Mouse (Mus musculus): Measurements from ENCODE around the gene Gm10271. TPM values are rescaled to one million over a fixed set of nuclear protein-coding genes. Genes with fewer than 3 reads are reported as not detected.

Gene Gm10271
- total RNA-seq (2015; ENCODE audit: low replicate concordance), result not detected in 2 replicates
- not detected in 2 replicates for total RNA-seq (2017; ENCODE audit: low replicate concordance)

DNA sequence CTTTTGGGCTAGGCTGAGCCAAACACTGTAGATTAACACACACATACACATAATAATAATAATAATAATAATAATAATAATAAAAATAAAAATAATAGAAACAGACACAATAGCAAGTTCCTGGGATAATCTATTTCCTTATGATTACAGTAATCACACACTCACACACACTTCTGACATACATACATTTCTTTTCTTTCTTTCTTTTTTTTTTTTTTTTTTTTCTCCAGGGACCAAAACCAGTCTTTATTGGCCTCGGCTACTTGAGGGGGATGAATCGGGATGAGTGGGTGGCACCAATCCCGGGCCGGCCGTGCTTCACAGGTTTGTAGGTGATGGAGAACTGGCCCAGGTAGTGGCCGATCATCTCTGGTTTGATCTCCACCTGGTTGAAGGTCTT lies at the start of gene Gm10271:
Gene Gm10271 (minus strand): TSS at position 101 of the 400 bp plus-strand sequence.
- ATAC-seq (replicated peaks; ENCODE audit: low FRiP score, poor library complexity, severe bottlenecking), result no peak

DNA sequence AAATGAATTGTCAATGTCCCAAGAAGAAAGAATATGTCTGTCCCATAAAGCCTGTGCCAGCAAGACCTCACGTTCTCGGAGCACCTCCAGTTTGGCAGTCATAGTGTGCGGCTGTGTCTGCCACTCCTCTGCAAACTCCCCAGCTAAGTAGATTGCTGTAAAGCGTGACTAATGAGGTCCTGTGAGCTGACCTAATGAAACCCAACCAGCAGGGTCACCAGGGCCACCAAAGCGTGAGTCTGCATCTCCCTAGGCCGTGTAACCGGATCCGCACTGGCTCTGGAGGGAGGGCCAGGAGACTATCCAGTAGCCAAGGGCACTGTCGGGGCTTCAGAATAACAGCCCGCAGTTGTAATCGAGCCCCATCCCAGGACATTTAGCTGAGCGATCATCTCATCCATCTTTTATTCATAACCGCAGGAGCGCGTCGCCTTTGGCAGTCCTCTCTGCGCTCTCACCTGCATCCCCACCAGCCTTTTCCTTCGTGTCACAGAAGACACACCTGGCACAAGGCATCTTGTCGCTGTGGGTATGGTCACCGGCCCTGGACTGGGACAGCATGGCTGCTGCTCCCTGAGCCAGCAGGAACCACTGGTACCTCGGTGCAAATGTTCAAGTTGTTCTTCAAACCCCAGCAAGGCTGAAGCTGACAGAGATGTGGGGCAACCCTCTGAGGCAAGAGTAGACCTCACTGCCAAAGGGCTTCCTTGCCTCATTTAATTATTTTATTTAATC lies 48.8 kb upstream of the Gm10271 start:
- no peak for ATAC-seq (replicated peaks; ENCODE audit: low FRiP score, poor library complexity, severe bottlenecking)

DNA sequence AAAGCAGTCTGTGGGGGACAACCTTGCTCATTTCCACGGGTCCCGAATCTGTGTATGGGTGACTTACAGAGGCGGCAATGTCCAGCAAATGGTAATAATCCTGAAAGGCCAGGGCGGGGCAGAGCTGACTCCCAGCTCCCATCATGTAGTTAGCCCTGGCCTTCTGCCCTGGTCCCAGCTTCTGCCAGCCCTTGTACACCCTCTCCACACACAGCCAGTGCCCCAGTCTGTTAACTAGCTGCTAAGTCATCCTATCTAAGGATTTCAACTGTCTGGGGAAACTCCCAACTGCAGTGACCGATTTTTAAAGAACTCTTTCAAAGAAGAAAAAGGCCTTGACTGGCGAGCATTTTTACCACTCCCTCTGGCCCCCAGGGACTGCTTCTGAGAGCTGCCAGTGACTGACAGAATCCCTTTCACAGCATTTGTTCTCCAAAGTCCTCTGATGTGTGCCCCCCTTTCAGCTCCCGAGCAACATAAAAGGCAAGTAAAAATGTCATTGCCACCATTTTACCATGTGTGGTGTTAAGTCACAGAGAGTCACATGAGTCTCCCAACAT lies 46.0 kb upstream of the Gm10271 start:
- no peak for ATAC-seq (replicated peaks; ENCODE audit: low FRiP score, poor library complexity, severe bottlenecking)

DNA sequence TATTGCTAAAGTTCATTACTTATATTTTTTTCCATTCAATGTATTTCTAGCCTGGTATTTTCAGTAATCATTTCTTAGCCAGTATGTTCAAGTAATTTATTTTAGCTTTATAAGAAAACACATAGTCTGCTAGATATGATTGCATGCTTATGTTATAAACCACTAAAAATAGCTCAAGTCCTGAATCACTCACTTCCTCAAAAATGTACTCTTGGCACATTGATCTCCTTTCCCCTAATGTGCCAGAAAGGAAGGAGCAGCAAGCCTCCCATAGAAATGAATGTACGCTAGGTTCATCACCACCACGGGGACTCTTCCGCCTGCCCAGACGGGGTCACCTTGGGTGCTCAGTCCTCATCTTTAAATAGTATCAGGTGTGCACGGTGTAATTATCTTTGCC lies 42.2 kb upstream of the Gm10271 start:
- no peak for ATAC-seq (replicated peaks; ENCODE audit: low FRiP score, poor library complexity, severe bottlenecking)

DNA sequence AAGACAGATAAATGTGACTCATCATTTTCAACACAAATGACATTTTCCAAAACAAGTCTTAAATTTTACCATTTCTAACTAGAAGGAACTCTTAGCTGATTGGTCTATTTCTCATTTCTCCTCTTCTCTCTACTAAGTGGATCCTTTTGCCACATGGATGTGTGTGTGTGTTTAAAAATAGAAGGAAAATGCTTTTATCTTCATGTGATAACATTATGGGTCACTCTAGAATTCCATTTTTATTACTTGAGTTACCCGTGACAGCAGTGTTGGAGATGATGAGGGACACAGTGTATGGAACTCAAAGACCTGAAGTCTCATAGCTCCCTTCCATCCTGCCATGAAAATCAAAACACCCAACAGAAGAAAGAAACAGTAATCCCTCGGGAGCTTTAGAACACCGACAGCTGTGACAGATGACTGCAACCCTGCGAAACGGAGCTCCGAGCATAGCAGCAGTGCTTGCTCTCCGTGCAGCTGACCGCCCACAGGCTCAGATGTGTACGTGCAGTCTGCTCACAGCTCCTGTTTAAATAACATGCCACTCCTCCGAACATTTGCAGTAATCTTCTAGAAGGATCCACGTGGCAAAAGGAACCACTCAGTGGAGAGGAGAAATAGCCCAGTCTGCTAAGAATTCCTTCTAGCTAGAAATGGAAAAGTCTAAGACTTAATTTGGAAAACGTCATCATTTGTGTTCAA lies 41.4 kb upstream of the Gm10271 start:
- no peak for ATAC-seq (replicated peaks; ENCODE audit: low FRiP score, poor library complexity, severe bottlenecking)

DNA sequence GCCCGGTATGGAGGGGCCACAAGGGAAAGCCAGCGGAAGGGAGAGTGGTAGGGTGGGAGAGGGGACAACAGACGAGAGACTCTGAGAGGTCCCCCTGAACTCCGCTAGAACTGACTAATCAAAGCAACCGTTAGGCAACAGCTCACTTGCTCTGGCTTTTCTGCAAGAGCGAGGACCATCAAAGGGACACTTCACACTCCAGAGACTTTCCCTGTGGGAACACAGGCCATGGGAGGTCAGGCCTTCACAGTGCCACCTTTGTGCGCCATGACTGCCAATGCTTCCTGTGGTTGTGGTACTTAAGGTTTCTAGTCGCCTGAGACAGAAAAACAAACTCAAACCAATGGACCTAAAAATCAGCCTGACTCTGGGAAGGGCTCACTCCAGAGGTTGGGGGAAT lies 38.6 kb upstream of the Gm10271 start:
- no peak for ATAC-seq (replicated peaks; ENCODE audit: low FRiP score, poor library complexity, severe bottlenecking)

DNA sequence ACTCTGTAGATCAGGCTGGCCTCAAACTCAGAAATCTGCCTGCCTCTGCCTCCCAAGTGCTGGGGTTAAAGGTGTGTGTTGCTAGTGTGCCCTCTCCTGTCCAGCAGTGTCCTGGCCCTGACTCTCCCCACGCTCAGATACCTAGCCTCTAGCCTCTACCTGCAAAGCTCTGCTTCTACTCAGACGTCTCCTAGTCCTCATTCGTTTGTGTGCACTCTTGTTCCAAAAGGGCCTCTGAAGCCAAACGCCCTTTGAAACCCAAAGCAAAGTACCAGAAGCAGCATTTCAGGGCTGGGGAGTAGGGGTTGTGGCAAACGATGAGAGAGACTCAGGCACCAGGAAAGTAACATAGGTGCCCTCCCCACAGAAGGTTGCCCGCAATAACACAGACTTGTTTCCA lies 37.3 kb upstream of the Gm10271 start:
- no peak for ATAC-seq (replicated peaks; ENCODE audit: low FRiP score, poor library complexity, severe bottlenecking)

DNA sequence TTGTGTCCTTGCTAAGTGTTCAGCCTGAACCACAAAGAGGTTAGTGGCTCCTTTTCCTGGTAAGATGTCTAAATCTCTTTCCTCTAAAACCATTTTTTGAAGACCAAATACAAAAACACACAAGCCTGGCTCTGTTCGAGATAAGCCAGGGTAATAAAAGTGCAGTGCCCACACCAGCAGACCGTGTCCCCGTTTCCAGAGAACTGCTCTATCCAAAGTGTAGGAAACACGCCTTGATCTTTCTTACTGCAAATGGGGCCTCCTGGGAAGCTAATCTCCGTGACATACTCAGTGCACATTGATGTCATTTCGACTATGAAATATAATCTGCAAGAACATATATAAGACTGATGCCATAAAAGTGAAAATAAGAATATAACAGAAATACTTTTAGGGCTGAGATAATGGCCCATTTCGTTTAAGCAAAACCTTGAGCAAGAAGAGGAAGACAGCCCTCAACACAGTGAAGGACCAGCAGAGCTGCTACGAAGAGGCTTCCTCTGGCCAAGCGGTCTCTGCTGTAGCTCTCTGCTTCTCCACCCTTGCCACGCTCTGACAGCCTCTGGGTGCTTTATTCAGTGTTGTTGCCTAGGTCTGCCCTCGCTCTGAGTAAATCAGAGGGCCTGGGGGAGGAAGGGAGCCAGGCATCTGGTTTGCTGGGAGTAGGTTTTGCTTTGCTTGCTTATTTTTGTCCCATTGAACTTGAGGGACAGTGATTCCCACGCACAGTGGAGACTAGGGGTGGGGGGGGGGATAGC lies 33.5 kb upstream of the Gm10271 start:
- no peak for ATAC-seq (replicated peaks; ENCODE audit: low FRiP score, poor library complexity, severe bottlenecking)

DNA sequence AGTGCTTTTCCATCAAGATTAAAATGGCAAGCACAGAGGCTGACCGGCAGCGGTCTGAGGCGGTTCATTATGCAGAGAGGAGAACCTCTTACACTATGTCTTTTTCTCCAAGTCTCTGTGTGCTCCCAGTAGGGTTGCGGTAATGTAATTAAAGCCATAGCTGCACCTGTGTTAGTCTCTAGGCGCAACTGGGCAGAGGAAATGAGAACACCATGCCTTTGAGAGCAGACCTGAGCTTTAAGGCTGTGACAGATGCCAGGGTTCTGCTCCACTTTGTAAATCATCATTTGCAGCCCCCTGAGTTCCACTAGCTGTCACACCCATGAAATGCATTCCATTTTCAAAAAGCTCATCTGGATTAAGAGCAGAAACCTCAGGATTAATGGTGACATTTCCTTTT lies 32.3 kb upstream of the Gm10271 start:
- no peak for ATAC-seq (replicated peaks; ENCODE audit: low FRiP score, poor library complexity, severe bottlenecking)

DNA sequence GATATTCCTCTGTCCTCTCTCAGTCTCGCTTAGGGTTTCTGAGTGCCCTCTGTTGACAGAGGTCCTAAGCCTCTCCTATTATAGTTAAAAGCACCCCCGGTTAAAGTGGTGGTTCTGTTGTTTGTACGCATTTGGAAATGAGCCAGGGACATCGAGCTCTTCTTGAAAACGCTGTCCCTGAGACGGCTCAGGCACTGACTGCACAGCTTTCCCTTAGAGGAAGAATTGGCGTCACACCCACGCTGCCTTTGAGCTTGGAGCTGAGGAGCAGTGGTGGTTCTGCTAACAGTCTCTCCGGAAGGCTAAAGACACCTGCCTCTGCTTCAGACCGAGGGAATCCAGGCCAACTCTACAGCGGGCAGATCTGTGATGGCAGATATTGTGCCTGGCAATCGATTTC lies 28.6 kb upstream of the Gm10271 start:
- ATAC-seq (replicated peaks; ENCODE audit: low FRiP score, poor library complexity, severe bottlenecking), result no peak

DNA sequence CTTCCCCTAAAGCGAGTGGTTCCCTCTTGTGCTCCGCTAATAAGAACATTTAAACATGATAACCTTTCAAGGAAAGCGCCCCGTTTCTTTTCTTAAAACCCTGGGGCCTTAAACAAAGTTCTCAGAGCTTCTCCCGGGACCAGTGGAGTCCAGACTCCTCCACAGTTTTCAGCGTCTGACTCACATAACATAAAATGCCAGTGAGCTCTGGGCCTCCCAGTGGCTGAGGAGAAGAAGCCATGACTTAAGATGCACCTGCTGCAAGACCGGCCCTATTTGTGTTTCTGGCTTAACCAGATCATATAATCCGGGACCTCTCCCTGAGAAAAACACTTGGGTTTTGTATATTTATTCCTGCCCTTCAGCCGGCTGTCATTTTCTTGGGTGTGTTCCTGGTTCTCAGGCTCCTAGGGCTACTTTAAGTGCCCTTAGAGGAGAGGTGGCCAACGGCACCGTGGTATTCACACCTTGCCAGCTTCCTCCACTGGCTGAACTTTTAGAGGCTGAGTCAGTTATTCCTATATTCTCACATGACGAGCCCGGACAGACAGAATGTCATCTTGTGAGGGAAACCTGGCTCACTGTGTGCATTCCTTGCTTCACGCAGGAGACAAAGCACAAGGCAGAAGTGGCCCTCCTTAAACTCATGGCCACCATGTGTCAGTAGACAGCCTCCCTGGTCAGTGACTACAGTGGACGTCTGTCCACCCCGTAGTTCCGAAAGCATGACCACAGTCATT lies 26.5 kb upstream of the Gm10271 start:
- ATAC-seq (replicated peaks; ENCODE audit: low FRiP score, poor library complexity, severe bottlenecking), result no peak

DNA sequence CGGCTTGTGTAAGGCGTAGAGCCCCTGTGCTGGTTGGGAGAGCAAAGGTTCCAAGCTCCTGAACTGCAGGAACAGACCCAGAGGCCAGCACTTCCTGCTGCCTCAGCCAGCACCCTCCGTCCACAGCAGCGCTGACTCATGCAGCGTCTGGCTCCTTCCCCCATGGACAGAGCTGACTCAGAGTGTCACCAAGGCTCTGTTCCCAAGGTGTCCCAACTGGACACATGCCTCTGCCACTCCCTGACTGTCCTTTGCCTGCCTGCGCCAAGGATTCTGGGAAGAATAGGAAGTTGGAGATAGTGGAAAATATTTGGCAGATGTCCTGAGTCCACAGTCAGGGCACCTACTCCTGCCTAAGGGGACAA lies 23.8 kb upstream of the Gm10271 start:
- no peak for ATAC-seq (replicated peaks; ENCODE audit: low FRiP score, poor library complexity, severe bottlenecking)

DNA sequence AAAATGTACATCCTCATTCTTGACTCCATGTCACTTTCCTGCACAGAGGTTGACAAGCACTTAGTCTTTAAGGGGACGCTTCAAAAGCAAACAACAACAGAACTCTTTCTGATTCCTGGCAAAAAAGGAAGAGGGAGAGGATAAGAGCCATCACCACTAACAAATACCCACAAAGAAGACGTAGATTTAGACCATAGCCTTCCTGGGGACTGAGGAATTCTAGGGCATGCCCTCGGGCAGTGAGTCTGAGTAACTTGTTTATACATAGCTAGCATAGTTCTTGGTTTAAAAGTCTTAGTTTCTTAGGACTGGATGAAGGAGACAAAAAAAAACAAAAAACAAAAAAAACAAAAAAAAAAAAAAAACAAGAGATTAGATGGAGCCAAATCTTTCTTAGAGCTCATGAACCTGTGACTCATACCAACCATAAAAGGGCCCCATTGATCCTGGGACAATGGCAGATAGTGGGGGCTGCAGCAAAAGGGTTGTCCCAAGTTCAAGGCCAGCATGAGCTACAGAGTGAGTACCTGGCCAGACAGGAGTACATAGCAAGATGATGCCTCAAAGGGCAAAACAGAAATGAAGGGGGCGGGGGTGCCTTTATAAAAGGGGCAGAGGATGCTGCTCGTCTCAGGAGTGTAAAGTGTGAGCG lies 23.3 kb upstream of the Gm10271 start:
- ATAC-seq (replicated peaks; ENCODE audit: low FRiP score, poor library complexity, severe bottlenecking), result no peak

DNA sequence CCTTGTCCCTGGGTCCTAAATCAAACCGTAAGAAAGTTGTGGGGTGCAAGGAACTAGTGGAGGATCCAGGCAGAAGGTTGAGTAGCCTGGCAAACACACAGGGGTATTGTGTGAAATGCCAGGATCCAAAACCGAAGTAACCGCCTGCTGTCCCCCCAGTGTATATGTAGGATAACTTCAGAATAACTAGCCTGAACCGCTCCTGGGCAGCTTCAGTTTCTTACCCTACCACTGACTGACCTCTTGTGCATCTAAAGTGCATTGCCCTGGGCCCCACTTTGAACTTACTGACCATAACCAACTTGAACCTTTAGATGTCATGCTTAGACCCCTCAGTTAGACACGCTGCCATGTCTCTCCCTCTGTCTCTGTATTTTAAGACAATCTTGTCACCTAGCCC lies 22.8 kb upstream of the Gm10271 start:
- ATAC-seq (replicated peaks; ENCODE audit: low FRiP score, poor library complexity, severe bottlenecking), result no peak

DNA sequence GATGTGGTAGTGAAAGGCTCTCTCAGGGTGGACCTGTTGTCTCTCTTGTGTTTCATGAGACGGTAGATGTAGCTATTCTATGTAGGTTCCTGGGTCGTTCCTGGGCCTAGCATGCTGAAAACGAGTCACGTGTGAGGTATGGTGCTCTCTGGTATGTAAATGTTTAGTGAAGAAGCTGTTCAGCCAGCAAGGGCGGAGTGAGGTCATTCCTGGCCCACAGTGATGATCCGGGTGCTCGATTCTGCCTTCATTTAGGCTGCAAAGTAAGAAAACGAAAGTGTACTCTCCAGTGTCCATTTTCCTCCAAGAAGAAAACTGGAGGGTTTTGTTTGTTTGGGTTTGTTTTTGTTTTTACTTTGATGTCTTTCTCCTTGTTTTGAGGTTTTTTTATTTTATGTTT lies 21.6 kb upstream of the Gm10271 start:
- no peak for ATAC-seq (replicated peaks; ENCODE audit: low FRiP score, poor library complexity, severe bottlenecking)

DNA sequence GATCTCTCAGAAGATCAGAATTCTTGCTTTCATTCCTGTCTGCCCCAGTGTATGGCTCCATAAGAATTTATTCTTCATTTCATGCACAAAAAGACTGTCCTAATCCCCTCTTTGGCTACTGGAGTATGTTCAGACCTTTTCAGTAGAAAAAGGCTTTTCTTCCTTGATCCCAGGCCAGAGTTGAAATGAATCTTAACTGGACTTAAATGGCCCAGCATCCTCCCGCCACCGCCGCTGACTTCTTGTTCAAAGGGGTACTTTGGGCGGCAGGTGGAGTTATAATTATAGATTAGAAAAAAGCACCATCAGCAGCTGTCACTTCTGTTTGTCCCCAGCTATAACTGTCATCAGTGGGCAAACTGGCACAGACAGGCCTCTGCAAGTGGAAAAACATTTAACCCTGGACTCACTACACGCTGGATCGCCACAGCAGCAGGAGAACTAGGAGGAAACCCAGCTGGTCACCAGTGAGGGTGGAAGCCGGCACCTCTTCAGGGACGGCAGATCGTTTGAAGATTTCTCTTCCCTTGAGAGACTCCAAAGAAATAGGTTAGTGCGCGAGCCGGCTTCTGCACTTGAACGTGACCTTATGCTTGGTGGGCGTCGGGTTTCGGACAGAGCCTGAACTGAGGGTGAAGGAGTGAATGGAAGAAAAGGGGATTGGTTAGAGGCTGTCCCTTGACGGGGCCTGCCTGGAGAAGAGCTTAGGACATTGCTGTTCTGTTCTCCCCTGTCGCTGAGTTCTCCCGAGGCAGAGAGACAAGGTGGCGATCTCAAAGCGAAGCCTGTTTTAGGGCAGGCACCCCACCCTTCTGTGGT lies 14.1 kb upstream of the Gm10271 start, which contains the start of gene Best3:
Gene Best3 (plus strand): TSS at position 51 of the 819 bp plus-strand sequence.
- ATAC-seq (replicated peaks; ENCODE audit: low FRiP score, poor library complexity, severe bottlenecking), result no peak

DNA sequence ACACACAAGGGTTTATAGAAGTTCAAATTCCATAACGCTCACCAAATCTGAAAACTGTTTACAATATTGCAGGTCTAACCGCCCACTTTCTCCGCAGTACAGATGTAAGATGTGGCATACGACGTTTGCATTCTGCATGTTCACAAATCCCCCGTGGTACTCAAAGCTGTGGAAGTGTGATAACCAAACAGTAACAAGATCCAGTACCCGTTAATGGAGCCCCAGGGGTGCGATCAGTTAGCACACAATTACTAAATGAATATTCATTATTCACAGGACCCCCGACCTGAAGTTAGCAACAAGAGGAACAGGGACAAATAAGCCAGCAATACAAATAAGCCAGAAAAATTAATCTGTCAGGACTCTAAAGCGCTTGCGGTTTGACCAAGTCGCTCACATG lies 12.4 kb upstream of the Gm10271 start:
- no peak for ATAC-seq (replicated peaks; ENCODE audit: low FRiP score, poor library complexity, severe bottlenecking)

DNA sequence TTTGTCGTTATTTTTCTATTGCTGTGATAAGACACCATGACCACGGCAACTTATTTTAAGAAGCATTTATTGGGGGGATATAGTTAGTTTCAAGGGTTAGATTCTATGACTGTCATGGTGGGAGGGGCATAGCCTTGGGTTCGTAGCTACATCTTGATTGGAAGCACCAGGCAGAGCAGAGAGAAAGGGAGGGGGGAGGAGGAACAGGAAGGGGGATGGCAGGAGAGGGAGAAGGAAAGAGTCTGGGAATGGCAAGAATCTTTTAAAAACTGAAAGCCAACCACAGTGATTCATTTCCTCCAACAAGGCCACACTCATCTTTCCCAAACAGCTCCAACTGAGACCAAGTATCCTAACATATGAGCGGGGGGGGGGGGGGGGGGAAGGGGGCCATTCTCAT lies 10.1 kb upstream of the Gm10271 start:
- ATAC-seq (replicated peaks; ENCODE audit: low FRiP score, poor library complexity, severe bottlenecking), result no peak

All from erythroblast, adult 5-6 weeks (primary cell).